Mouse (Mus musculus) layer of hippocampus, adult 9-11 months (tissue): ENCODE results near the gene Naip6.
A peak's percentile ranks its signal among the peaks of the same experiment; 100 is the strongest.
"Not testable (repeated sequence)": the region's sequence is repeated elsewhere in the genome, so short reads cannot be mapped to it uniquely, and the experiment has no call there.

ENCODE experiments used
- DNase-seq: peaks from one replicate; pipeline ENCODE4 v3.0.0; 2022

The Naip6 gene

DNA sequence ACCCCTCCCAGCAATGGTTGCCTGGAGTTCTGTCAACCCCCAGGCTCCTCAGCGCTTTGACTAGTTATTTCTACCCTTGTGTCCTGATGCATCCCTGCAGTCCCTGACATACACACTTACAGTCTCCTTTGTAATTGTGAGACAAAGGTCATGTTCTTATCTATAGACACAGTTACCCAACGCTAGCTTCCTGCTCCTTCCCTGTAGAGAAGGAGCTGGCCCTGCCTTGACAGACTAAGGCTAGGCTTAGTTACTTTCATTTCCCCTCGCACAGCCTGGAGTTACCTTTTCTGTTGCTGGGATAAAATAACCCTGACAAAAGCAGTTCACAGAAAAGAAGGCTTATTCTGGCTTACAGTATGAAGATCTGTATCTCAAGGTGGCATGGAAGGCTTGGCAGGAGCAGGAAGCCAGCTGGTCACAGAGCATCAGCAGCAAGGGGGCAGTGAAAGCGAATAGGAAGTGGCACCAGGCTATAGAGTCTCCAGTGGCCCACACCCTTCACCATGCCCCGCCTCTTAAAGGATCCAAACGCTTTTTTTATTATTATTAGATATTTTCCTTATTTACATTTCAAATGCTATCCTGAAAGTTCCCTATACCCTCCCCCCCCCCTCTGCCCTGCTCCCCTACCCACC is at the start of gene Naip6:
Gene Naip6 (minus strand): TSS at position 419 of the 638 bp plus-strand sequence.
- DNase-seq = peak; percentile 18

DNA sequence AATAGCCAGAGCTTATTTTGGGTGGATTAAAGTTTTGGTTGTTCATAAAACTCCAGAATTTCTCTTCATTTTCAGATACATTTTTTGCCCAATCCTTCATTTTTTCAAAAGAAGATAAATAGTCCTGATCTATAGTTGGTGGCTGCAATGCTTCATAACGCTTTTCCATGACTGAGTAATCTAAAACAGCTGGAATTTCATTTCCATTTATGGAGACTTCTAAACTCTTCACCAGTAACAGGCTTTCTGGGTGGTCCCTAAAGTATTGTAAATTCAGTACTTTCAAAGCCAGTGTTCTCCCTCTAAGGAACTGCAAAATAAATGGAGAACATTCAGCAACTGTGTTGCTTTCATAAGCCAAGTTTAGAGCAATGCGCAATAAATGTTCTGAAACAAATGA is 34.8 kb upstream of the Naip6 start:
- DNase-seq = not testable (repeated sequence)

DNA sequence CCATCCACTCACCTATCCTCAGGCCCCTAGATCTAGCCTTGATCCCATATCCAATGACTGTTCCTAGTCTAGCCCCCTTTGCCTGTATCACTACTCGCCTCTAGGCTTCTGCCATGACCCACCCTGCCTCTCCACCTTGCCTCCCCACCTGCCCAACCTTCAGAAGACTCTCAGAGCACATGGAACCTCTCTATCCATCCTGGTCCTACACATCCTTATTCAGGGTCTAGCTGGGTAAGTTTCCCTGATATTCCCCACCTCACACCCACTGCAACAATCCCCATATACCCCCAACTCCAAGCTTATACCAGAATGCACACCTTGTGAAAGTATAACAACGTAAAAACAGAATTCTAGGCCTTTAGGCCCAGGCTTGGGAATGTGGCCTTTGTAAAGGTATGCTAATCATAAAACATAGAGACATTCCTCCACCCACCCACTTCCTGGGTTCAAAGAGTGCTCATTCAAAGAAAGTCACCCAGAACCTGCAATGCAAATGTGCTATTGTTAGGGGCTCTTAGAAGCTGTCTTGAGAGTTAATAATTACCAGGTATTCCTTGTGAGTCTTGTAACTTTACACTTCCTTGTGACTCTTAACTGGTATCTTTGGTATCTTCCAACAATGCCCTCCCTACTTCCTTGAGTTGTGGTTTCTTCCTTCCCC is 32.2 kb upstream of the Naip6 start:
- DNase-seq = not testable (repeated sequence)

DNA sequence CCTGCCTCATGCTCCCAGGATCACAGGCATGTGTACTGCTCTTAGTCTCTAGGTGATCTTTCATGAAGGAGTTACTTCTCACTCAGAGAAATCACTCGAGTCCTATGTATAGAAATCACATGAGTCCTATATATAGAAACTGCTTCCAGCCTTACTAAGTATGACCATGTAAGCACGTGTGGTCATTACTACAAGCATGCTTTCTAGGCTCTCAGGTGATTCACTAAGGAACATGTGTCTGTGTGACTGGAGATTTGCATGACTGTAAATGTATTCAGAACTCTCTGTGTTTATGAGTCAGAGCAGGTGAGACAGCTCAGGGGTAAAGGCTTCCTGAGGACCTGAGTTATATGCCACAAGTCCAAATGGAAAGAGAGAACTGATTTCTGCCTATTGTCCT is 24.3 kb upstream of the Naip6 start:
- DNase-seq = no peak

DNA sequence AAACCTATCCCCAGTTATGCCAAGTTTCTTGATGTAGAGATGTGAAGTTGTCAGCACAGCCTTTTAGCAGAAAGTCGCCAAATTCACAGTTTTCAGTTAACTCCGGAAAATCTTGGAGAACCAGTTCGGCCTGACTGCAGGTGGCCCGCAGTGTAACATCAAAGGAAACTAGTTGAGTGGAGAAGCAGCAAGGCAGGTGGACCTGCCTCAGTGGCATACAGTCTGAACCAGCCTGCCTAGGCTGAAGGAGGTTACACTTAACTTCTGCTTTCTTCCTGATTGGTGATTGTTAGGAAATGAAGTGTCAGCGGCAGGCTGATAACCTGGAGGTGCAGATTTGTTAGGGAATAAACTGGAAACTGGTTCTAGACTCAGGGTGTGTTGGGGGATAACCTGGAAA is 14.3 kb upstream of the Naip6 start:
- DNase-seq = not testable (repeated sequence)

DNA sequence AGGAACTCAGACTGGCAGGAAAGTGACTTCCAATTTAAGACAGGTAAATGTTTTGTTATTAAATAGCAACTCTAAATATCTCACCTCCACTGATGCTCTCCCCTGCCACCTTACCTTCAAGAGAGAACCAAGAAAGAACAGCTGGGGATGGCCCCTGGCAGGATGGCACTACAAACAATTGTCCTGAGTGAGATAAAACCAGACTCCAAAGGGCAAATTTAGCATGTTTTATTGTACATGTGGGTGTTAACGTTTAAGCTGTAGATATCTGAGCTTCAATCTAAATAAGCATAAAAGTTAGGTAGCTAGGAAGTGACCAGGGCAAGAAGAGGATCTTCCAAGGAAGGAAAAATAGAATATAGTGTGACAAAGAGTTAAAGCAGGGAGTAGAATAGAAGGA is 11.4 kb upstream of the Naip6 start:
- DNase-seq = not testable (repeated sequence)

DNA sequence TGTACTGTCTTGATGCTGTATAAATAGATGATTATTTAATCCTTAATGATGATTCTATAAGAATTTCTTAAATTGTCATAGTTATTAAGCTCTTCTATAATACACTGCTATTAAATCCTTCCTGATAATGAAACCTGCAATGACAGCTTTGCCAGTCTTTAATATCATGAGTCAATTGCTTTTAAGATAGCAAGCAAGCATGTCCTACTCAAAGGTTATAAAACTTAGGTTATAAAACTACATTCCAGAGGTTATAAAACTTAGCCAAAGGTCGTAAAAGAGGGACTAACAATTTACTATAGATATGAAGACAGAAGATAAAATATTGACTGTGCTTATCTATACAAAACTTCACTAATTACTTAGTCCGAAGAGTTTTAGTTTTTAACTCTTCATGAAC is 10.6 kb upstream of the Naip6 start:
- DNase-seq = not testable (repeated sequence)

DNA sequence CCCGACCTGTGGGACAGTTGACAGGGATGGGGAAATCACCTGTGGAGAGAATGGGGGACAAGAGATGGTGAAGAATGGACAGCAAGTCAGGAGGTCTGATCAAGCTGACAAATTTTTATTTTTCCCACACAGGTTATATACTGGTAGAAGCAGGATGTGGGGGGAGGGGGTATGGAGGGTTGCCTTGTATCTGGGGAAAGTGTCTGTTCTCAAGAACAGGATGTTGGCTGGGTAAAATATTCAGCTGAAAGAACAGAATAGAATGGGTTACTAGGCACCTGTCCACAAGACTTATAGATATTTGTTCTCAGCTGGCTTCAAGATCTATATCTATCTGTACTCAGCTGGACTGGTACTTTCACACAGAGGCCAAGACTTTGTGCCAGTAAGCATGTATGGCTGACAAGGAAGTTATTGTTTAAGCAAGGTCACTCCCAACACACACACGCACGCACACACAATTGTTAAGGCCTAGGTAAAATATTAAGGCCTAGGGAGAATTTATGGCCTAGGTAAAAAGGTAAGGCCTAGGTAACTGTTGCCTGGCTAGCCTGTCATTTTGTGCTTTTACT is 4.9 kb upstream of the Naip6 start:
- DNase-seq = not testable (repeated sequence)

DNA sequence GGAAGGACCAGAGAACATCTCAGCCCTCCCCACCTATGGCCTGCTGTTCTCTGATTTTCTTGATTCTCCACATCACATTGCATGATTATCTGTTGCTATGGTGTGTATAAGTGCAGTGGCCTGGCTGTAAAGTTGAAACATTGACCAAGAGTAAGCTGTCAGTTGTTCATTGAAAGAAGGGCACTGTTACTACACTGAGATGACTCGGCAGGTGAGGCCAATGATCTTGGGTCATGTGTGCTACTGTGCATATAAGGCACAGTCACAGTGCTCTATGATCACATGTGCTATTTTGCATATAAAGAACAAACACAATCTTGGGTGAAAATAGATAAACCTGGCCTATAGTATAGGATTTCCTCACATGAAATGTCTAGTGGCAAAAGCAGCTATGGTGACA is 32.9 kb downstream of the Naip6 start:
- no peak for DNase-seq

DNA sequence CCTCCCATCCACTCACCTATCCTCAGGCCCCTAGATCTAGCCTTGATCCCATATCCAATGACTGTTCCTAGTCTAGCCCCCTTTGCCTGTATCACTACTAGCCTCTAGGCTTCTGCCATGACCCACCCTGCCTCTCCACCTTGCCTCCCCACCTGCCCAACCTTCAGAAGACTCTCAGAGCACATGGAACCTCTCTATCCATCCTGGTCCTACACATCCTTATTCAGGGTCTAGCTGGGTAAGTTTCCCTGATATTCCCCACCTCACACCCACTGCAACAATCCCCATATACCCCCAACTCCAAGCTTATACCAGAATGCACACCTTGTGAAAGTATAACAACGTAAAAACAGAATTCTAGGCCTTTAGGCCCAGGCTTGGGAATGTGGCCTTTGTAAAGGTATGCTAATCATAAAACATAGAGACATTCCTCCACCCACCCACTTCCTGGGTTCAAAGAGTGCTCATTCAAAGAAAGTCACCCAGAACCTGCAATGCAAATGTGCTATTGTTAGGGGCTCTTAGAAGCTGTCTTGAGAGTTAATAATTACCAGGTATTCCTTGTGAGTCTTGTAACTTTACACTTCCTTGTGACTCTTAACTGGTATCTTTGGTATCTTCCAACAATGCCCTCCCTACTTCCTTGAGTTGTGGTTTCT is 45.9 kb downstream of the Naip6 start:
- not testable (repeated sequence) for DNase-seq

DNA sequence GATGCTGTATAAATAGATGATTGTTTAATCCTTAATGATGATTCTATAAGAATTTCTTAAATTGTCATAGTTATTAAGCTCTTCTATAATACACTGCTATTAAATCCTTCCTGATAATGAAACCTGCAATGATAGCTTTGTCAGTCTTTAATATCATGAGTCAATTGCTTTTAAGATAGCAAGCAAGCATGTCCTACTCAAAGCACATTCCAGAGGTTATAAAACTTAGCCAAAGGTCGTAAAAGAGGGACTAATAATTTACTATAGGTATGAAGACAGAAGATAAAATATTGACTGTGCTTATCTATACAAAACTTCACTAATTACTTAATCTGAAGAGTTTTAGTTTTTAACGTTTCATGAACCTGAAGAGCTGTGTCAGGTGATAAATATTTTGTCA is 60.5 kb downstream of the Naip6 start:
- not testable (repeated sequence) for DNase-seq

DNA sequence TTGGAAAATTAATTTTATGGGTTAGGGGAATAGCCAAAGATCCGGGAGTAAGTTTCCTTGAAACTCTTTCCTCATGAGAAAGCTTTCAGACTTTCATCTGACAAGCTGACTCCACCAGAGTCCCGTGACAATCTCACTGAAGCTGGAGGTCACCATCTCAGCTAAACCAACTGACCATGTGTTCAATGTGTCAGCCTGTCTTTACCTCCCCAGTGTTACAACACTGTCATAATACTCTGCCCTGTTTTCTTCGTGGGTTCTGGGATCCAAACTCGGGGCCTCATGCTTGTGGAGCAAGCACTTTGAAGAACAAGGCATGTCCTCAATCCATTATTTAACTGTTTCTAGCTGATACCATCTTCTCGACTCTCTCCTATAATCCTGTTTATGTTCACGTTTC is 61.5 kb downstream of the Naip6 start:
- not testable (repeated sequence) for DNase-seq

DNA sequence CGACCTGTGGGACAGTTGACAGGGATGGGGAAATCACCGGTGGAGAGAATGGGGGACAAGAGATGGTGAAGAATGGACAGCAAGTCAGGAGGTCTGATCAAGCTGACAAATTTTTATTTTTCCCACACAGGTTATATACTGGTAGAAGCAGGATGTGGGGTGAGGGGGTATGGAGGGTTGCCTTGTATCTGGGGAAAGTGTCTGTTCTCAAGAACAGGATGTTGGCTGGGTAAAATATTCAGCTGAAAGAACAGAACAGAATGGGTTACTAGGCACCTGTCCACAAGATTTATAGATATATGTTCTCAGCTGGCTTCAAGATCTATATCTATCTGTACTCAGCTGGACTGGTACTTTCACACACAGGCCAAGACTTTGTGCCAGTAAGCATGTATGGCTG is 65.6 kb downstream of the Naip6 start:
- not testable (repeated sequence) for DNase-seq

DNA sequence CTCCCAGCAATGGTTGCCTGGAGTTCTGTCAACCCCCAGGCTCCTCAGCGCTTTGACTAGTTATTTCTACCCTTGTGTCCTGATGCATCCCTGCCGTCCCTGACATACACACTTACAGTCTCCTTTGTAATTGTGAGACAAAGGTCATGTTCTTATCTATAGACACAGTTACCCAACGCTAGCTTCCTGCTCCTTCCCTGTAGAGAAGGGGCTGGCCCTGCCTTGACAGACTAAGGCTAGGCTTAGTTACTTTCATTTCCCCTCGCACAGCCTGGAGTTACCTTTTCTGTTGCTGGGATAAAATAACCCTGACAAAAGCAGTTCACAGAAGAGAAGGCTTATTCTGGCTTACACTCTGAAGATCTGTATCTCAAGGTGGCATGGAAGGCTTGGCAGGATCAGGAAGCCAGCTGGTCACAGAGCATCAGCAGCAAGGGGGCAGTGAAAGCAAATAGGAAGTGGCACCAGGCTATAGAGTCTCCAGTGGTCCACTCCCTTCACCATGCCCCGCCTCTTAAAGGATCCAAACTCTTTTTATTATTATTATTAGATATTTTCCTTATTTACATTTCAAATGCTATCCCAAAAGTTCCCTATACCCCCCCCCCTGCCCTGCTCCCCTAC is 70.5 kb downstream of the Naip6 start:
- DNase-seq = not testable (repeated sequence)

DNA sequence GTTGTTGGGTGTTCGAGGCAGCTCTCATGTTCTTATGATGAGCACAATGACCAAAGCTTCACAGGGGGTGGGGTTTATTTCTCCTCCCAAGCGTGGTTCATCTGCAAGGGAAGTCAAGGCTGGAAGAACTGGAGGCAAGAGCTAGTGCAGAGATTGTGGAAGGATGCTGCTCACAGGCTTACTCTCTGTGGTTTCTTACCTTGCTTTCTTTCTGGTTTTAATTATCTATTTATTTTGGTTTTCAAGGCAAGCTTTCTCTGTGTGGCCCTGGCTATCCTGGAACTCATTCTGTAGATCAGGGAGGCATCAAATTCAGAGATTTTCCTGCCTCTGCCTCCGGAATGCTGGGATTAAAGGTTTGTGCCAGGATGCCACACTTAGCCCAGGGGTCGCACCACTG is 71.3 kb downstream of the Naip6 start, which contains the start of gene Naip5:
Gene Naip5 (minus strand): TSS at position 101 of the 400 bp plus-strand sequence.
- DNase-seq = not testable (repeated sequence)

DNA sequence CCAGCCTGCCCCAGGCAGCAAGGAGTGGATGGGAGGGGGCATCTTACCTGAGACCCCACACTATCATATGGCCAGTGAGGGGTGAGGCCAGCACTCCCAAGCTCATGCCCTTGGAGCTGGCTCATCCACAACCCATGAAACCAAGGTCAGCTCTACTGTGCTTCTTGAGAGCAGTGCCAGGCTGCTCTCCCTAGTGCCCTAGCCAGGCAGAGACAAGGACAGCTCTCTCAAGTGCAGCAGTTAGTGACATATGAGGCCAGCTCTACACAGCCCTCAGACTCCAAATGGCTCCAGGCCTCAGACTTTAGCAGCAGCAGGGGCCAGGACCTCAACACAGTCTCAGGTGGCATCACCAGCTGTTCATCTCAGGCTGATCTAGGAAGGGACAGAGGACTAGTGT is 73.8 kb downstream of the Naip6 start:
- no peak for DNase-seq
